Comparison of ENCODE assay signal across 9 mouse cellular contexts in genomic region chr10:116301258-116301657, GRCm38 (mm10). TPM values are rescaled to one million over a fixed set of nuclear protein-coding genes. Genes with fewer than 3 reads are reported as not detected.
DNase-seq lines count a peak whose midpoint lies in the region; ATAC-seq and TF ChIP-seq lines count a peak whose summit lies in the region.
"Had no signal": no experiment of that assay in that cellular context is flagged by ENCODE, and none has a peak within 500 bp of the region (broad histone marks: within the 10 kb centered on the region; RNA-seq: fewer than 3 reads in every experiment).

No protein-coding gene starts in this region.

- no peaks in the 10 kb centered on the region for H3K36me3 ChIP-seq in megakaryocyte, embryonic 14.5 days (replicated peaks; ENCODE audit: low read length)
- H3K36me3 ChIP-seq in forebrain, embryonic 11.5 days (ENCODE audit: control insufficient read depth, insufficient read depth, low read length): no peaks in the 10 kb centered on the region
- H3K36me3 ChIP-seq in limb, embryonic 10.5 days: no peaks in the 10 kb centered on the region
- no peaks in the 10 kb centered on the region for H3K36me3 ChIP-seq in midbrain, embryonic 11.5 days (ENCODE audit: control insufficient read depth, insufficient read depth, low read length)
- H3K36me3 ChIP-seq in thymus, adult 2 months (ENCODE audit: control insufficient read depth, insufficient read depth, low read length): no peaks in the 10 kb centered on the region

- H3K4me2 ChIP-seq in forebrain, embryonic 11.5 days (ENCODE audit: low read depth, low read length, severe bottlenecking): peak overlapping the region; percentile 96
- peak overlapping the region; percentile 92 for H3K4me2 ChIP-seq in midbrain, embryonic 11.5 days

- TF ChIP-seq POLR2A in thymus, adult 2 months (IDR thresholded peaks at IDR 0.05; ENCODE audit: control insufficient read depth, extremely low read depth, insufficient read depth, low read length, poor library complexity): no peak

- H3K27ac ChIP-seq in forebrain, embryonic 11.5 days (ENCODE audit: low read depth, low read length): no peak overlapping the region
- H3K27ac ChIP-seq in limb, embryonic 10.5 days: peak overlapping the region; percentile 72
- H3K27ac ChIP-seq in midbrain, embryonic 11.5 days (ENCODE audit: low read depth, low read length): no peak overlapping the region
- no peak overlapping the region for H3K27ac ChIP-seq in thymus, adult 2 months (ENCODE audit: control insufficient read depth, insufficient read depth, low read length)

- no peak for ATAC-seq in megakaryocyte, adult 5-6 weeks (ENCODE audit: poor library complexity, severe bottlenecking)
- peak; percentile 63 for ATAC-seq in forebrain, embryonic 11.5 days (replicated peaks; ENCODE audit: low FRiP score)
- peak; percentile 73 for ATAC-seq in midbrain, embryonic 11.5 days (ENCODE audit: low FRiP score)

- no peak for TF ChIP-seq CTCF in thymus, adult 2 months (IDR thresholded peaks at IDR 0.05; ENCODE audit: borderline replicate concordance, control insufficient read depth, extremely low read depth, insufficient read depth, low read length, poor library complexity)

- H3K27me3 ChIP-seq in megakaryocyte, embryonic 14.5 days (replicated peaks): peaks cover 30% of the 10 kb centered on the region
- H3K27me3 ChIP-seq in forebrain, embryonic 11.5 days (ENCODE audit: control insufficient read depth, insufficient read depth, low read length): peaks cover 3% of the 10 kb centered on the region; the same call in 1 of the 2 replicates
- H3K27me3 ChIP-seq in limb, embryonic 10.5 days (ENCODE audit: low read depth, poor library complexity, severe bottlenecking): peaks cover 49% of the 10 kb centered on the region
- peaks cover 9% of the 10 kb centered on the region for H3K27me3 ChIP-seq in midbrain, embryonic 11.5 days (ENCODE audit: control insufficient read depth, insufficient read depth, low read length)
- H3K27me3 ChIP-seq in thymus, adult 2 months (ENCODE audit: control insufficient read depth, insufficient read depth, low read length): peaks cover 5% of the 10 kb centered on the region; the same call in 1 of the 2 replicates

- H3K4me3 ChIP-seq in megakaryocyte, embryonic 14.5 days (replicated peaks): peak overlapping the region; percentile 81
- peak overlapping the region; percentile 41 for H3K4me3 ChIP-seq in forebrain, embryonic 11.5 days (ENCODE audit: low read depth, low read length)
- peak overlapping the region; percentile 65 for H3K4me3 ChIP-seq in limb, embryonic 10.5 days
- peak overlapping the region; percentile 44 for H3K4me3 ChIP-seq in midbrain, embryonic 11.5 days (ENCODE audit: low read depth, low read length)
- H3K4me3 ChIP-seq in thymus, adult 2 months (ENCODE audit: control insufficient read depth, insufficient read depth, low read length): no peak overlapping the region; the same call in 1 of the 2 replicates

- WGBS in forebrain, embryonic 11.5 days: 2% methylated on average over 33 of the region's 36 CpGs
- under 1% methylated on average over 36 of the region's 36 CpGs for WGBS in limb, embryonic 10.5 days
- under 1% methylated on average over 36 of the region's 36 CpGs for WGBS in midbrain, embryonic 11.5 days
- 3% methylated on average over 36 of the region's 36 CpGs for WGBS in thymus, adult 2 months

- no peaks in the 10 kb centered on the region for H3K9me3 ChIP-seq in megakaryocyte, embryonic 14.5 days
- H3K9me3 ChIP-seq in forebrain, embryonic 11.5 days (ENCODE audit: control insufficient read depth, low read length): no peaks in the 10 kb centered on the region
- no peaks in the 10 kb centered on the region for H3K9me3 ChIP-seq in limb, embryonic 10.5 days (replicated peaks)
- no peaks in the 10 kb centered on the region for H3K9me3 ChIP-seq in midbrain, embryonic 11.5 days (ENCODE audit: control insufficient read depth, low read length)

- H3K9ac ChIP-seq in forebrain, embryonic 11.5 days (ENCODE audit: low read length): peak overlapping the region; percentile 56
- H3K9ac ChIP-seq in midbrain, embryonic 11.5 days (ENCODE audit: low read length): peak overlapping the region; percentile 63

- intact Hi-C loops in heart, postnatal 36 days (cut with DNase I): loop anchor here (1.0 to 2.0 kb wide), 3 partner anchors 13 to 95 kb away; no protein-coding TSS in a partner anchor

- DNase-seq in forebrain, embryonic 11.5 days (ENCODE audit: low spot score): peak; percentile 66
- DNase-seq in heart, postnatal 36 days: peak; percentile 61 to 64
- DNase-seq in limb, embryonic 10.5 days (ENCODE audit: low spot score): peak; percentile 52
- DNase-seq in midbrain, embryonic 11.5 days (ENCODE audit: low spot score, missing footprints): peak; percentile 91
- DNase-seq in thymus, adult 2 months: no peak
- DNase-seq in c-Kit-positive CD71-positive TER-119-positive erythroid progenitor cells, embryonic 14.5 days (ENCODE audit: low spot score): no peak

- peaks cover 7% of the 10 kb centered on the region for H3K4me1 ChIP-seq in megakaryocyte, embryonic 14.5 days
- H3K4me1 ChIP-seq in forebrain, embryonic 11.5 days (replicated peaks; ENCODE audit: control insufficient read depth, insufficient read depth, low read length): 0 out of 2 replicates have a peak, but pooled peaks cover 1% of the 10 kb centered on the region
- H3K4me1 ChIP-seq in limb, embryonic 10.5 days: peaks cover 17% of the 10 kb centered on the region
- peaks cover 5% of the 10 kb centered on the region; the same call in 1 of the 2 replicates for H3K4me1 ChIP-seq in midbrain, embryonic 11.5 days (ENCODE audit: control insufficient read depth, insufficient read depth, low read length)
- peaks cover 2% of the 10 kb centered on the region; the same call in 1 of the 2 replicates for H3K4me1 ChIP-seq in thymus, adult 2 months (replicated peaks; ENCODE audit: control insufficient read depth, insufficient read depth, low read length)

RNA-seq across cellular contexts. Expression of gene Ptprb, which starts 25.9 kb away (rescaled TPM):
- polyA plus RNA-seq in megakaryocyte, embryonic 14.5 days (2012; ENCODE audit: insufficient read depth, low replicate concordance): not detected in 2 replicates
- not detected in 2 replicates for total RNA-seq in megakaryocyte, adult 5-6 weeks (2015)
- not detected in 2 replicates for total RNA-seq in megakaryocyte, adult 5-6 weeks (2017)
- polyA plus RNA-seq in forebrain, embryonic 11.5 days (2014; fragmentation: Nextera tagmentation; extraction: Ambion mirVana): 2.9 TPM in 2 replicates
- total RNA-seq in heart, postnatal 36 days (2021): 10 to 100 TPM; 71.9 to 83.3 TPM
- 2.0 and 2.2 TPM in 2 replicates for polyA plus RNA-seq in limb, embryonic 10.5 days (2016; fragmentation: Nextera tagmentation; extraction: Ambion mirVana)
- polyA plus RNA-seq in midbrain, embryonic 11.5 days (2014; fragmentation: Nextera tagmentation; extraction: Ambion mirVana): 2.9 and 3.1 TPM in 2 replicates
- polyA plus RNA-seq in thymus, adult 2 months (2012; rRNA removed): 1.6 and 1.8 TPM in 2 replicates
- total RNA-seq: MEL had no signal

Comparison
In these comparisons a context has a peak if more than half of its experiments do, and no peak if none do; other contexts are left out.
1. DNase-seq: peak in forebrain, embryonic 11.5 days (single experiment), heart, postnatal 36 days (2 of 2), limb, embryonic 10.5 days (single experiment) and midbrain, embryonic 11.5 days (single experiment); none in thymus, adult 2 months (single experiment) and c-Kit-positive CD71-positive TER-119-positive erythroid progenitor cells, embryonic 14.5 days (single experiment).